8 mouse cellular contexts compared by ENCODE assay signal in genomic region chr5:25609911-25610310, GRCm38 (mm10).
DNase-seq lines count a peak whose midpoint lies in the region; ATAC-seq and TF ChIP-seq lines count a peak whose summit lies in the region.

No protein-coding gene starts in this region.

- DNase-seq in right cerebral cortex, adult 18-20 months = peak; percentile 74
- DNase-seq in right cerebral cortex, postnatal 4 days = no peak
- peak; percentile 71 to 76 for DNase-seq in left cerebral cortex, postnatal 14 days (ENCODE audit: low spot score in 2 of 2)
- no peak for DNase-seq in heart, adult 8-10 months (ENCODE audit: low spot score)
- DNase-seq in kidney, adult 2 months = no peak
- DNase-seq in spleen, adult 18-20 months = no peak

- 17% methylated on average over 9 of the region's 9 CpGs for WGBS in stomach, embryonic 16.5 days
- 30% methylated on average over 9 of the region's 9 CpGs for WGBS in kidney, adult 2 months

- H3K4me2 ChIP-seq in stomach, embryonic 16.5 days (ENCODE audit: low read depth, low read length) = no peak overlapping the region; the same call in 1 of the 2 replicates

- ATAC-seq in frontal cortex, adult (ENCODE audit: low TSS enrichment) = peak; percentile 95
- ATAC-seq in stomach, embryonic 16.5 days (ENCODE audit: insufficient read depth, low FRiP score) = no peak

- no peak overlapping the region for H3K27ac ChIP-seq in stomach, embryonic 16.5 days (ENCODE audit: low read length)
- no peak overlapping the region for H3K27ac ChIP-seq in kidney, adult 2 months (ENCODE audit: insufficient read depth, low read depth, low read length)

- no peak overlapping the region for H3K4me3 ChIP-seq in stomach, embryonic 16.5 days (replicated peaks; ENCODE audit: low read length)
- no peak overlapping the region for H3K4me3 ChIP-seq in kidney, adult 2 months (ENCODE audit: insufficient read depth, low read depth, low read length)

- peaks cover 4% of the 10 kb centered on the region; the same call in 1 of the 2 replicates for H3K4me1 ChIP-seq in stomach, embryonic 16.5 days (ENCODE audit: control insufficient read depth, insufficient read depth, low read length)
- H3K4me1 ChIP-seq in kidney, adult 2 months (ENCODE audit: control insufficient read depth, insufficient read depth, low read length) = no peaks in the 10 kb centered on the region

- no peaks in the 10 kb centered on the region for H3K9me3 ChIP-seq in stomach, embryonic 16.5 days (replicated peaks; ENCODE audit: control insufficient read depth, low read length)

- TF ChIP-seq CTCF in kidney, adult 2 months (conservative IDR thresholded peaks at IDR 0.05; ENCODE audit: insufficient read depth, insufficient read length, low read depth, low read length) = no peak

- intact Hi-C loops in left cerebral cortex, postnatal 14 days (cut with DNase I) = loop anchor here (5.0 kb wide), 1 partner anchor 102 kb away; no protein-coding TSS in a partner anchor

- TF ChIP-seq POLR2A in kidney, adult 2 months (IDR thresholded peaks at IDR 0.05; ENCODE audit: low read depth, low read length) = no peak

- no peaks in the 10 kb centered on the region for H3K27me3 ChIP-seq in stomach, embryonic 16.5 days (ENCODE audit: control insufficient read depth, insufficient read depth, low read length)
- no peaks in the 10 kb centered on the region for H3K27me3 ChIP-seq in kidney, adult 2 months (replicated peaks; ENCODE audit: control insufficient read depth, insufficient read depth, low read length)

- H3K9ac ChIP-seq in stomach, embryonic 16.5 days (ENCODE audit: low read length) = peak overlapping the region; percentile 46; the same call in 1 of the 2 replicates

- no peaks in the 10 kb centered on the region for H3K36me3 ChIP-seq in stomach, embryonic 16.5 days (ENCODE audit: control insufficient read depth, insufficient read depth, low read length)
- no peaks in the 10 kb centered on the region for H3K36me3 ChIP-seq in kidney, adult 2 months (ENCODE audit: control insufficient read depth, insufficient read depth, low read length)

Comparison
In these comparisons a context has a peak if more than half of its experiments do, and no peak if none do; other contexts are left out.
1. DNase-seq: peak in right cerebral cortex, adult 18-20 months (single experiment) and left cerebral cortex, postnatal 14 days (2 of 2); none in right cerebral cortex, postnatal 4 days (single experiment), heart, adult 8-10 months (single experiment), kidney, adult 2 months (single experiment) and spleen, adult 18-20 months (0 of 2).